8 mouse cellular contexts compared by ENCODE assay signal in genomic region chr2:91965417-91965816, GRCm38 (mm10). TPM values are rescaled to one million over a fixed set of nuclear protein-coding genes. Genes with fewer than 3 reads are reported as not detected.
DNase-seq lines count a peak whose midpoint lies in the region; ATAC-seq and TF ChIP-seq lines count a peak whose summit lies in the region.

No protein-coding gene starts in this region.

- H3K27ac ChIP-seq in neural tube, embryonic 14.5 days (ENCODE audit: low read depth, low read length): 0 out of 2 replicates have a peak overlapping the region, but pooled peaks have one; percentile 10

- WGBS in lung, adult 2 months: 24% methylated on average over 20 of the region's 20 CpGs
- 30% methylated on average over 18 of the region's 20 CpGs for WGBS in neural tube, embryonic 14.5 days

- peaks cover 22% of the 10 kb centered on the region for H3K4me1 ChIP-seq in lung, adult 2 months (ENCODE audit: control insufficient read depth, insufficient read depth, low read length)
- H3K4me1 ChIP-seq in neural tube, embryonic 14.5 days (ENCODE audit: control insufficient read depth, insufficient read depth, low read length): peaks cover 15% of the 10 kb centered on the region

- DNase-seq in adrenal gland, adult (ENCODE audit: inconsistent age in 2 of 2, low spot score in 1 of 2): peak; percentile 80 to 81
- DNase-seq in adrenal gland, postnatal 4 days (ENCODE audit: low spot score in 2 of 2): no peak
- DNase-seq in T-cell, adult 2 months (ENCODE audit: low spot score): peak; percentile 37
- peak; percentile 76 for DNase-seq in heart, adult 8-10 months (ENCODE audit: low spot score)
- peak; percentile 74 for DNase-seq in kidney, adult 18-20 months
- DNase-seq in lung, adult 2 months: peak; percentile 59
- no peak for DNase-seq in left cerebral cortex, postnatal 36 days (ENCODE audit: low spot score in 2 of 2)

- no peak for ATAC-seq in neural tube, embryonic 14.5 days (ENCODE audit: low read depth)

- TF ChIP-seq POLR2A in lung, adult 2 months (IDR thresholded peaks at IDR 0.05; ENCODE audit: borderline replicate concordance, extremely low read depth, low read depth, low read length): peak; percentile 88

- peak overlapping the region; percentile 84 for H3K4me3 ChIP-seq in lung, adult 2 months (replicated peaks; ENCODE audit: extremely low read depth, low read depth, low read length)
- H3K4me3 ChIP-seq in neural tube, embryonic 14.5 days (ENCODE audit: low read depth, low read length): 0 out of 2 replicates have a peak overlapping the region, but pooled peaks have one; percentile 3

- no peaks in the 10 kb centered on the region for H3K9me3 ChIP-seq in neural tube, embryonic 14.5 days (ENCODE audit: control insufficient read depth, low read length)

- no peak for TF ChIP-seq CTCF in lung, adult 2 months (IDR thresholded peaks at IDR 0.05; ENCODE audit: insufficient read depth, low read length)

- H3K4me2 ChIP-seq in neural tube, embryonic 14.5 days (ENCODE audit: low read depth, low read length): peak overlapping the region; percentile 18; the same call in 1 of the 2 replicates

- intact Hi-C loops in left cerebral cortex, postnatal 36 days (cut with DNase I): no loop called here

- no peaks in the 10 kb centered on the region for H3K27me3 ChIP-seq in neural tube, embryonic 14.5 days (ENCODE audit: control insufficient read depth, insufficient read depth, low read length)

- H3K9ac ChIP-seq in neural tube, embryonic 14.5 days (replicated peaks; ENCODE audit: low read depth, low read length): no peak overlapping the region

- H3K36me3 ChIP-seq in neural tube, embryonic 14.5 days (ENCODE audit: control insufficient read depth, insufficient read depth, low read length): no peaks in the 10 kb centered on the region

RNA-seq across cellular contexts. Expression of gene Dgkz, which starts 10.2 kb away (rescaled TPM):
- total RNA-seq in adrenal gland, postnatal 4 days (2021): 10 to 100 TPM; 91.3 to 98.4 TPM
- 10 to 100 TPM; 31.4 to 49.0 (median 42.7) TPM for total RNA-seq in heart, adult 8-10 months (2022)
- 252 and 308 TPM in 2 replicates for polyA plus RNA-seq in lung, adult 2 months (2012; rRNA removed)
- 36.7 and 51.1 TPM in 2 replicates for polyA plus RNA-seq in neural tube, embryonic 14.5 days (2014; fragmentation: Nextera tagmentation; extraction: Ambion mirVana)
- 100 to 1,000 TPM; 503 to 538 TPM for total RNA-seq in left cerebral cortex, postnatal 36 days (2021)

RNA-seq across cellular contexts. Expression of gene Gm9821, which starts 19.9 kb away (rescaled TPM):
- total RNA-seq in adrenal gland, postnatal 4 days (2021): not detected
- total RNA-seq in heart, adult 8-10 months (2022): not detected
- polyA plus RNA-seq in lung, adult 2 months (2012; rRNA removed): not detected in 2 replicates
- polyA plus RNA-seq in neural tube, embryonic 14.5 days (2014; fragmentation: Nextera tagmentation; extraction: Ambion mirVana): 0.33 TPM in 2 replicates
- not detected for total RNA-seq in left cerebral cortex, postnatal 36 days (2021)

RNA-seq across cellular contexts. Expression of gene Mdk, which starts 33.3 kb away (rescaled TPM):
- total RNA-seq in adrenal gland, postnatal 4 days (2021): 100 to 1,000 TPM in 1 of 2 experiments, 10 to 100 TPM in 1; 79.3 to 138 TPM
- 1 to 10 TPM; 1.5 to 4.3 (median 3.4) TPM for total RNA-seq in heart, adult 8-10 months (2022)
- 10.0 and 10.1 TPM in 2 replicates for polyA plus RNA-seq in lung, adult 2 months (2012; rRNA removed)
- 93.6 and 155 TPM in 2 replicates for polyA plus RNA-seq in neural tube, embryonic 14.5 days (2014; fragmentation: Nextera tagmentation; extraction: Ambion mirVana)
- total RNA-seq in left cerebral cortex, postnatal 36 days (2021): 10 to 100 TPM; 15.6 to 23.5 TPM

RNA-seq across cellular contexts. Expression of gene Chrm4, which starts 38.4 kb away (rescaled TPM):
- total RNA-seq in adrenal gland, postnatal 4 days (2021): under 1 TPM; 0.34 to 0.42 TPM
- not detected for total RNA-seq in heart, adult 8-10 months (2022)
- polyA plus RNA-seq in lung, adult 2 months (2012; rRNA removed): 0.10 and 0.13 TPM in 2 replicates
- 1.1 and 1.4 TPM in 2 replicates for polyA plus RNA-seq in neural tube, embryonic 14.5 days (2014; fragmentation: Nextera tagmentation; extraction: Ambion mirVana)
- 10 to 100 TPM; 44.0 to 51.3 TPM for total RNA-seq in left cerebral cortex, postnatal 36 days (2021)

RNA-seq across cellular contexts. Expression of gene Creb3l1, which starts 58.9 kb away (rescaled TPM):
- 10 to 100 TPM; 20.0 to 22.7 TPM for total RNA-seq in adrenal gland, postnatal 4 days (2021)
- total RNA-seq in heart, adult 8-10 months (2022): 1 to 10 TPM; 2.5 to 4.0 (median 3.1) TPM
- 11.6 and 15.0 TPM in 2 replicates for polyA plus RNA-seq in lung, adult 2 months (2012; rRNA removed)
- 1.2 and 4.5 TPM in 2 replicates for polyA plus RNA-seq in neural tube, embryonic 14.5 days (2014; fragmentation: Nextera tagmentation; extraction: Ambion mirVana)
- total RNA-seq in left cerebral cortex, postnatal 36 days (2021): 1 to 10 TPM; 2.6 to 2.8 TPM

Comparison
In these comparisons a context has a peak if more than half of its experiments do, and no peak if none do; other contexts are left out.
1. DNase-seq: peak in adrenal gland, adult (2 of 2), T-cell, adult 2 months (single experiment), heart, adult 8-10 months (single experiment), kidney, adult 18-20 months (single experiment) and lung, adult 2 months (single experiment); none in adrenal gland, postnatal 4 days (0 of 2) and left cerebral cortex, postnatal 36 days (0 of 2).
2. RNA of gene Dgkz, which starts 10.2 kb away (total RNA-seq): 503 to 538 TPM in left cerebral cortex, postnatal 36 days; 91.3 to 98.4 TPM in adrenal gland, postnatal 4 days and 31.4 to 49.0 TPM in heart, adult 8-10 months; every median in the first group is over 4 times any median in the second.